Mouse (Mus musculus) E14TG2a.4 (cell line): Measurements from ENCODE around the gene Abcg8.

Experiments
- CTCF ChIP-seq: conservative IDR thresholded peaks from 2 replicates; pipeline ENCODE4 v1.5.1; 2014; ENCODE audit warnings: low read length
- NANOG ChIP-seq: IDR thresholded peaks from 2 replicates; pipeline ENCODE4 v1.6.1; 2014; ENCODE audit warnings: borderline replicate concordance, low read length, mixed read lengths

DNA sequence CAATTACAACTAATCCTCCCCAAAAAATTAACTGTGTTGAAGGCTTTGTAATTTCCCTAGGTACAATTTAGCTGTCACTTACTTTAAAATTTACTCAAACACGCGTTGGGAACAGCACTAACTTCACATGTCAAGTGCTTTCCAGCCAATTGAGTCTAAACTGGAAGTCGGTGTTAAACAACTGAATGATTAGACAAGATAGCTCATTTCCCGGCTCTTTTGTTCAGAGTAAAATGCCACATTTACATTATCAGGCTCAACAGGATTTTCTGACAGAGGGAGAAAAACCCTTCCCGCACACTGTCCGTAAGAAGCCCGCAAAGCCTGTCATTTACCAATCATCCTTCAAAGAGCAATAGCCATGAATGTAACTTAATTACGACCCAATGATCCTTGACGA is 68.9 kb downstream of the Abcg8 start:
- no peak for TF ChIP-seq CTCF
- TF ChIP-seq NANOG, result peak; percentile 92
